Mouse (Mus musculus): ENCODE data around the gene Grap2. TPM values are rescaled to one million over a fixed set of nuclear protein-coding genes. Genes with fewer than 3 reads are reported as not detected.

The Grap2 gene
- polyA plus RNA-seq, 1 experiment from 2014 or later, result 0.86 TPM

DNA sequence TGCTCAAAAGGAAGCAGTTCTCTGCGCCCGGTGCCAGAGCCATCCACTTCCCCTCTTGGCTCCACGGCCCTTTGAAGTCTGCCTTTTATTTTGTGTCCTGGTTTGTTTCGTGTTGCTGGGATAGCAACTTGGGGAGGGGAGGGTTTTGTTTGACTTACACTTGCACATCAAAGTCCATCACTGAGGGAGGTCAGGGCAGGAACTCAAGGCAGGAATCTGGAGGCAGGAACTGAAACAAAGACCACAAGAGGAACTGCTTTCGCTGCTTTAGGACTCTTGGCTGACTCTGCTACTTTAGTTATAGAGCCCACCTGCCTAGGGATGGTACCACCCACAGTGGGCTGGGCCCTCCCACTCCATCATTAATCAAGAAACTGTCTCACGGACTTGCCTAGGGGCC lies 54.1 kb downstream of the Grap2 start:
- Histone ChIP-seq H3K36me3 (ENCODE audit: control insufficient read depth, insufficient read depth, low read length) (no peaks in the 10 kb centered on the region), H3K9ac (ENCODE audit: low read depth, low read length) (no peak overlapping the region), H3K27ac (ENCODE audit: low read length) (no peak overlapping the region), H3K4me1 (ENCODE audit: control insufficient read depth, insufficient read depth, low read length) (no peaks in the 10 kb centered on the region), H3K4me3 (ENCODE audit: low read length) (no peak overlapping the region), H3K27me3 (replicated peaks; ENCODE audit: control insufficient read depth, insufficient read depth, low read length) (no peaks in the 10 kb centered on the region), H3K4me2 (ENCODE audit: low read depth, low read length) (no peak overlapping the region), H3K9me3 (ENCODE audit: control insufficient read depth, low read length) (no peaks in the 10 kb centered on the region; the same call in 1 of the 2 replicates)
- no peak for ATAC-seq
- WGBS, result 49% methylated on average over 6 of the region's 6 CpGs

DNA sequence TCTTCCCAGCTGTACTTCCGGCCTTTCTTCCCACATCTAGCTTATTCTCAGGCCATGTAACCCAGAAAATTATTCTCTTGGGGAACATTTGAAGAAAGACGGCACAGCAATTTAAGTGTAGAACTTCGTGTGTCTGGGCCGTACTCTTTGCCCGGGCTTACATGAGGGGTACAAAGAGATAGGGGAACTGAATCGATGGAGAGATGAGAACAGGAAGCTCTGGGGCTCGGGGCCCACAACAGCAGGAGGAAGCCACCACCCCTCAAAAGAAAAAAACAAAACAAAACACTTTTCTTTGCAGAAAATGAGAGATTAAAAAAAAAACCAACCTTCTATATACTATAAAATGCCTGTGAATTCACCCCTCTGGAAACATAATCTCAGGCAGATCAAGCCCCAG lies 57.8 kb downstream of the Grap2 start:
- Histone ChIP-seq H3K9ac (ENCODE audit: low read depth, low read length) (no peak overlapping the region), H3K27me3 (replicated peaks; ENCODE audit: control insufficient read depth, insufficient read depth, low read length) (no peaks in the 10 kb centered on the region), H3K36me3 (ENCODE audit: control insufficient read depth, insufficient read depth, low read length) (no peaks in the 10 kb centered on the region), H3K4me2 (ENCODE audit: low read depth, low read length) (no peak overlapping the region), H3K4me3 (ENCODE audit: low read length) (no peak overlapping the region), H3K4me1 (ENCODE audit: control insufficient read depth, insufficient read depth, low read length) (no peaks in the 10 kb centered on the region), H3K9me3 (ENCODE audit: control insufficient read depth, low read length) (no peaks in the 10 kb centered on the region; the same call in 1 of the 2 replicates), H3K27ac (ENCODE audit: low read length) (no peak overlapping the region)
- no peak for ATAC-seq
- WGBS, result 74% methylated on average over 7 of the region's 7 CpGs

DNA sequence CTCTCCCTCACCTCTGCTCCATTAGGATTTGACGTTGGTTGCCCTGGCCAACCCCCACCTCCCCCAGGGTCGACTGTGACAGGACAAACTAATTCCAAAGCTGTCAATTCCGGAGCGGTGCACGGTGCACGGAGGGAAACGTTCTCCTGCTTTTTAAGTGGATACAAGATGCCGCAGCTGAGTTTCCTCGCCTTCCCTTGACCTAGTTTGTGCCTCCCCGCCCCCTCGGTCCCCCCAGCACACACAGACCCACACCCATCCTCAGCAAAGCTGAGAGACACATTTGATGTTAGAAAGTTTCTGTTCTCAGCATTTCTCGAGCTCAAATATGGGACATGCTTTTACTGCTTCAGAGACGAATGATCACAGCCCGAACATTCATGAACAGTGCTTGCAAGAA lies 58.3 kb downstream of the Grap2 start:
- Histone ChIP-seq H3K4me3 (ENCODE audit: low read length) (no peak overlapping the region), H3K4me1 (ENCODE audit: control insufficient read depth, insufficient read depth, low read length) (no peaks in the 10 kb centered on the region), H3K27ac (ENCODE audit: low read length) (no peak overlapping the region), H3K9ac (ENCODE audit: low read depth, low read length) (no peak overlapping the region), H3K9me3 (ENCODE audit: control insufficient read depth, low read length) (no peaks in the 10 kb centered on the region; the same call in 1 of the 2 replicates), H3K27me3 (replicated peaks; ENCODE audit: control insufficient read depth, insufficient read depth, low read length) (no peaks in the 10 kb centered on the region), H3K4me2 (ENCODE audit: low read depth, low read length) (no peak overlapping the region), H3K36me3 (ENCODE audit: control insufficient read depth, insufficient read depth, low read length) (no peaks in the 10 kb centered on the region)
- no peak for ATAC-seq
- 58% methylated on average over 14 of the region's 14 CpGs for WGBS

DNA sequence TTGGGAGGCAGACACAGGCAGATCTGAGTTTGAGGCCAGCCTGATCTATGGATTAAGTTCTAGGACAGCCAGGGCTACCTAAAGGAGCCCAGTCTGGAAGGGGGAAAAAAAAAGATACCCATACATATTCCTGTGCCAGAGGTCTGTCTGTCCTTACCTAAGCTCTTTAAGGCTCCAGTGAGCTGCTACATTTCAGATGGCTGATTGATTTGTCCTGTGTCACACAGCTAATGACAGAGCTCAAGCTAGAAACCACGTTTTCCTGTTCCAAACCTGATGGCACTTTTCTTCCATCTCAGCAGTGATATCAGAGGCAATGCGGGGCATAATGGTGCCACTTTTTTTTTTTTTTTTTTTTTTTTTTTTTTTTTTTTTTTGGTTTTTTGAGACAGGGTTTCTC lies 58.9 kb downstream of the Grap2 start:
- Histone ChIP-seq H3K4me2 (ENCODE audit: low read depth, low read length) (no peak overlapping the region), H3K36me3 (ENCODE audit: control insufficient read depth, insufficient read depth, low read length) (no peaks in the 10 kb centered on the region), H3K27me3 (replicated peaks; ENCODE audit: control insufficient read depth, insufficient read depth, low read length) (no peaks in the 10 kb centered on the region), H3K4me1 (ENCODE audit: control insufficient read depth, insufficient read depth, low read length) (no peaks in the 10 kb centered on the region), H3K9me3 (ENCODE audit: control insufficient read depth, low read length) (no peaks in the 10 kb centered on the region; the same call in 1 of the 2 replicates), H3K27ac (ENCODE audit: low read length) (no peak overlapping the region), H3K9ac (ENCODE audit: low read depth, low read length) (no peak overlapping the region), H3K4me3 (ENCODE audit: low read length) (no peak overlapping the region)
- WGBS, result 90% methylated on average over 2 of the region's 2 CpGs
- no peak for ATAC-seq

DNA sequence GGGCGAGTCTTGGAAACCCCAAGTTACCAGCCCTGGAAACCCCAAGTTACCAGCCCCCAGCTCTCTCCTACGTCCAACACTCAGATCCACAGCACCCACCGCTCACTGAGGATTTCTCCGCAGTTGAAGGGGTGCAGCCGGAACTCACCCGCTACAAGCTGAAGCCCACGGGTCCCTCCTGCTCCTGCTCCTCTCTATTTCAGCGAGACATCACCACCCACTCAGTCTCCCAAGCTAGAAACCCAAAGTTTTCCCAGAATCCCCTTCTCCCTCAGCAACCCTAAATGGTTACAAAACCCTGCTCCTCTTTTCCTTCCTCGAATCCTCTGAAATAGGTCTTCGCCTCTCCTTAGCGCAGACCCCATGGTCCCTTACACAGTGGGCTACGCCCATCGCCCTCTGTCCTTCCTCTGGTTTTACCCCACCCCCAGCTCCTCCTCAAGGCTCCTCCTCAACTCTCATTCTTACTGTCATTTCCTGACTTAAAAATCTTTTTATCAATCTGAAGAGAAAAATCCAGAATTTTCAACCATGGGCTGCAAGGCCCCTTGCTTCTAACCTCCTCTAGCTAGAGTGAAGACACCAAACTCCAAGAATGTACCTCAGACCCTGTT lies 60.0 kb downstream of the Grap2 start:
- ATAC-seq, result no peak
- H3K36me3 ChIP-seq (ENCODE audit: control insufficient read depth, insufficient read depth, low read length), result no peaks in the 10 kb centered on the region
- no peak overlapping the region for H3K4me3 ChIP-seq (ENCODE audit: low read length)
- no peaks in the 10 kb centered on the region for H3K4me1 ChIP-seq (ENCODE audit: control insufficient read depth, insufficient read depth, low read length)
- no peak overlapping the region for H3K4me2 ChIP-seq (ENCODE audit: low read depth, low read length)
- H3K27me3 ChIP-seq (replicated peaks; ENCODE audit: control insufficient read depth, insufficient read depth, low read length), result no peaks in the 10 kb centered on the region
- H3K27ac ChIP-seq (ENCODE audit: low read length), result no peak overlapping the region
- no peak overlapping the region for H3K9ac ChIP-seq (ENCODE audit: low read depth, low read length)
- no peaks in the 10 kb centered on the region; the same call in 1 of the 2 replicates for H3K9me3 ChIP-seq (ENCODE audit: control insufficient read depth, low read length)
- 89% methylated on average over 13 of the region's 13 CpGs for WGBS

DNA sequence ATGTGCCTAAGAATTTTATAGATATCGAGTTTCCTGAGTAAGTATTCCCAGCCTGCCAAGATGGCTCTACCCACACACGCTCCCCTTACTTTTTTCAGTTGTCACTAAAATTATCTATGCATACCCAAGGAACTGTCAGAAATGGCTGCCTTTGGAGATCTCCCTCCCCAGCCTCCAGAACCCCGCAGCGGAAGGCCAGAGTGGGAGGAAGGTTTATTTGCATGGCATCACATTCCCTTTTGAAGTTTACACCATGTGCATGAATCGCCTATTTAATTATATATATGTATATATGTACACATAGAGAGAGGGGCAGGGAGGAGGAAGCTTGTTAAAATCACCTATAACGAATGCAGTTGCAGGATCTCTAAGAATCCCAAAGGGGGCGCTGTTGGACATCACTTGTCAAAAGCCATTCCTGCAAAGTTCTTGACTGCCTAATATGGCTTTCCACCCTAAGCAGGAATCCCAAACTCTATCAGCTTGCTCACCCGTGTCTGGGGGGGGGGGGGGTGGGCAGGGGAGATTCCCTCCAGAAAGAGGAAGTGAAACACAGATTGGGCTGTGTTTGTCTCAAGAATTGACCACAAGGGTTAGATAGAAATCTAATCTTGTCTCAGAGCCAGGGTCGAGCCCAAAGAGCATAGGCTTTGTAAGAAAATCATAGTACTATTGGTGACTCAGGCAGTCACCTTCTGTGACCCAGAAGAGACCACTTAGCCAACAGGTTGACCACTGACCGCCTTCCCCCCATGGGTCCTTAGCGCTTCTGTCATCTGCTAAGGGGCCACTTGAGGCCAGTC lies 62.2 kb downstream of the Grap2 start:
- ATAC-seq, result no peak
- WGBS, result 56% methylated on average over 11 of the region's 11 CpGs

DNA sequence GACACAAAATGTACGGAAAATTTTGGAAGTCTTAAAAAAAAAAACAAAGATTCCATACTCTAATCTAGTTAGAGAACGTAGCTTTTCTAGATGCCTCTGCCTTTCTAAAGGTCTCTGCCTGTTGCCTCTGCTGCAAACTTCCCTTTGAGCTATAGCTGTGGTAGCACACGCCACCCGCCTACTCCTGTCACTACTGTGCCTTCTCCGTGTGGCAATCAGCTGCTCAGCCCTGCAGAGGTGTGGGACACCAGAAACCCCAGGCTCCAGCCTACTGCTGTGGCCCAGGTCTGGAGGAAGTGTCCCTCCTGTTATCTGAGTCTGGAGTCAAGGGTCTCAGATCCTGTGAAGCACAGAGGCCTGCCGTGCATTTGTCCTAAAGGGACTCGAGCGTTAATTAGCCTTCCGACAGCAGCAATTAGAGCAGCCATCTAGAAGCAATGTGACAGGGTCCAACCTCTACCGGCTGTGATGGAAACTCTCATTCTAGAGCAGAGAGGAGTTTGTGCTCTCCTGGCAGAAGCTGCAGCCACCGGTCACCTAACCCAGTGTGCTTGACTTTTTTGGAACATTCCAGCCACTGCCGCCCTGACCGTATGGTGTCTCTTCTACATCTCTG lies 64.5 kb downstream of the Grap2 start:
- Histone ChIP-seq H3K9ac (ENCODE audit: low read depth, low read length) (no peak overlapping the region), H3K9me3 (ENCODE audit: control insufficient read depth, low read length) (no peaks in the 10 kb centered on the region), H3K36me3 (ENCODE audit: control insufficient read depth, insufficient read depth, low read length) (no peaks in the 10 kb centered on the region), H3K4me1 (ENCODE audit: control insufficient read depth, insufficient read depth, low read length) (peaks cover 15% of the 10 kb centered on the region), H3K27me3 (replicated peaks; ENCODE audit: control insufficient read depth, insufficient read depth, low read length) (no peaks in the 10 kb centered on the region), H3K27ac (ENCODE audit: low read length) (no peak overlapping the region), H3K4me2 (ENCODE audit: low read depth, low read length) (no peak overlapping the region), H3K4me3 (ENCODE audit: low read length) (no peak overlapping the region)
- no peak for ATAC-seq
- WGBS, result 65% methylated on average over 13 of the region's 13 CpGs

More for the DNA sequence above, 62.2 kb downstream of the Grap2 start:
- Histone ChIP-seq H3K4me2 (ENCODE audit: low read depth, low read length) (no peak overlapping the region), H3K27ac (ENCODE audit: low read length) (no peak overlapping the region), H3K27me3 (replicated peaks; ENCODE audit: control insufficient read depth, insufficient read depth, low read length) (no peaks in the 10 kb centered on the region), H3K4me1 (ENCODE audit: control insufficient read depth, insufficient read depth, low read length) (peaks cover 7% of the 10 kb centered on the region), H3K4me3 (ENCODE audit: low read length) (no peak overlapping the region), H3K9me3 (ENCODE audit: control insufficient read depth, low read length) (no peaks in the 10 kb centered on the region), H3K36me3 (ENCODE audit: control insufficient read depth, insufficient read depth, low read length) (no peaks in the 10 kb centered on the region), H3K9ac (ENCODE audit: low read depth, low read length) (no peak overlapping the region)

DNA sequence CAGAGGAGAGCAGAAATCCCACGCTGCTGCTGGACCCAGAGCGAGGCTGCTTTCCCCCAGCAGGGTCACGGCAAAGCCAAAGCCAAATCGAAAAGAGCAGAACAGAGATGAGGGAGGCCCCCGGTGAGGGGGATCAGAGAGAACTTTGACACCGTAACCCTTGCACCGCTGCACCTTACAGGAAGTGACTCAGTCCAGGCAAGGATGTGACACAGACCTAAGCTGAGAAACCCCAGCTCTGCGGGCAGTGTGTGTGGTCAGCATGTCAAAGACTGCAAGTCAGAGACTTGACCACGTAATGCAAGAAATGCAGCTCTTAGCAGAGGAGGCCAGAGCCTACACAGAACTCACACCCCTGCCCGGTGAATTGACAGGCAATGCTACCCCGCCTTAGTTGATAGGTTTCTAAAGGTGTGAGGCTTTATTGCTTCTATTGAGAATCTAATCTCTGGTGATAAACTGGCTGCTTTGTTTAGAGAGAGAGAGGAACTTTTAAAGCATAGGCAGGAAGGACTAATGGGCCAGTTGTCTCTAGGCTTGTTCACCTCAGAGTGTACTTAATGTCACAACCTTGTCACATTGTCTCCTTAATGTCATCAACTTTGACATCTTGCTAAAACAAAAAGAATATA lies 66.8 kb downstream of the Grap2 start:
- Histone ChIP-seq H3K9ac (ENCODE audit: low read depth, low read length) (0 out of 2 replicates have a peak overlapping the region, but pooled peaks have one; percentile 21), H3K9me3 (ENCODE audit: control insufficient read depth, low read length) (no peaks in the 10 kb centered on the region), H3K4me1 (ENCODE audit: control insufficient read depth, insufficient read depth, low read length) (peaks cover 21% of the 10 kb centered on the region), H3K36me3 (ENCODE audit: control insufficient read depth, insufficient read depth, low read length) (no peaks in the 10 kb centered on the region), H3K4me3 (ENCODE audit: low read length) (no peak overlapping the region), H3K27me3 (replicated peaks; ENCODE audit: control insufficient read depth, insufficient read depth, low read length) (no peaks in the 10 kb centered on the region), H3K27ac (ENCODE audit: low read length) (peak overlapping the region; percentile 60; the same call in 1 of the 2 replicates), H3K4me2 (ENCODE audit: low read depth, low read length) (peak overlapping the region; percentile 17)
- ATAC-seq, result peak; percentile 86
- 16% methylated on average over 11 of the region's 11 CpGs for WGBS

DNA sequence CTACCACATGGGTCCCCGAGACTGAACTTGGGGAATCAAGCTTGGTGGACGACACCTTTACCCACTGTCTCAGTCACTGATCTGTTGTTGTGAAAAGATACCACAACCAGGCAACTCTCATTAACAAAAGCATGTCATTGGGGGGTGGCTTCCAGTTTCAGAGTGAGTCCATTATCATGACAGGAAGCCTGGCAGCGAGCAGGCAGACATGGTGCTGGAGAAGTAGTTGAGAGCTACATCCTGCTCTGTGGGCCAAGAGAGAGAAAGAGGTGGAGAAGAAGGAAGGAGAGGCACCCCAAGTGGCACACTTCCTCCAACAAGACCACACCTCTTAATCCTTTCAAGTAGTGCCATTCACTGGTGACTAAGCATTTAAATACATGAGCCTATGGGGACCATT lies 67.5 kb downstream of the Grap2 start:
- 89% methylated on average over 3 of the region's 3 CpGs for WGBS

More for the DNA sequence above, 67.5 kb downstream of the Grap2 start:
- H3K9me3 ChIP-seq (ENCODE audit: control insufficient read depth, low read length), result no peaks in the 10 kb centered on the region
- no peak overlapping the region for H3K4me3 ChIP-seq (ENCODE audit: low read length)
- H3K9ac ChIP-seq (ENCODE audit: low read depth, low read length), result no peak overlapping the region
- H3K36me3 ChIP-seq (ENCODE audit: control insufficient read depth, insufficient read depth, low read length), result no peaks in the 10 kb centered on the region
- H3K4me2 ChIP-seq (ENCODE audit: low read depth, low read length), result no peak overlapping the region
- H3K27ac ChIP-seq (ENCODE audit: low read length), result no peak overlapping the region
- ATAC-seq, result no peak
- no peaks in the 10 kb centered on the region for H3K27me3 ChIP-seq (replicated peaks; ENCODE audit: control insufficient read depth, insufficient read depth, low read length)
- H3K4me1 ChIP-seq (ENCODE audit: control insufficient read depth, insufficient read depth, low read length), result peaks cover 21% of the 10 kb centered on the region

Data from intestine, embryonic 16.5 days (tissue).